ENCODE assay signal across 8 mouse cellular contexts in the genomic region with DNA sequence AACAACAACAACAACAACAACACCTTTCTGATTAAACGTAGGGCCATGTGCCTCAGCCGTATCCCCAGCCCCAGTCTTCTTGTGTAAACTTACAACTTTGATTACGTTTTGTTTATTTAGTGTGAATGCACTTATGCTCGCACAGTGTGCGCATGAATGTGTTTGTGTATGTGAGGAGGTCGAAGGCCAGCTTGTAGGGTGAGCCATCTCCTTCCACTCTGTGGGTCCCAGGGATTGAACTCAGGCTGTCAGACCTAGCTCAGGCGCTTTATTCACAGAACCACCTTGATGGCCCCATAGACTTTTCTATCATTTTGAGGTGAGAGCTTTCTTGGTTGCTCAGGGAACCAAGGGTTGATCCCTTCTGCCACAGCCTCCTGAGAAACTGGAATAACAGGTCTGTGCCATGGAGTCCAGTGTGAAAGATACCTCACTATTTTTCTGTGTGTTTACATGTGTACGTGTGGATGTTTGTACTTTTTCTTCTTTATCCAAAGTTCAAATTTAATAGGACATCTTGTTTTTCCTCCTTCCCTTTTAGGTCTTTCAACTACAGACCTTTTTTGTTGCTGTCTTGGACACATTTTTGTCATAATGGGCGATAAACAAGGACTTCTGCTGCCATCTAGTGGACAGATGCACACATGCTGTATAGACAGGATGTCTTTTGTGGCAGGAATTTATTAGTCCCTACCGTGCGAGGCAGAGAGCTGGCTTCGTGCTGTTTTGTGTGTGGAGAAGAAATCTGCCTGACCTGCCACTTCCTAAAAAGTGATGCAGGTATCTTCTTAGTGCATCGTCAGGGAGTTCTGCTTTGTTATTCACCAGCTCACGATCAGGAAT. TPM values are rescaled to one million over a fixed set of nuclear protein-coding genes. Genes with fewer than 3 reads are reported as not detected.
DNase-seq lines count a peak whose midpoint lies in the region; ATAC-seq and TF ChIP-seq lines count a peak whose summit lies in the region.

No protein-coding gene starts in this region.

- H3K4me3 ChIP-seq in cortical plate, adult 2 months (ENCODE audit: insufficient read depth, low read length): no peak overlapping the region
- no peak overlapping the region for H3K4me3 ChIP-seq in limb, embryonic 11.5 days (ENCODE audit: low read depth, low read length)
- H3K4me3 ChIP-seq in midbrain, postnatal 0 days (ENCODE audit: low read depth, low read length): no peak overlapping the region

- no peaks in the 10 kb centered on the region for H3K4me1 ChIP-seq in cortical plate, adult 2 months (ENCODE audit: control insufficient read depth, insufficient read depth, low read length)
- H3K4me1 ChIP-seq in limb, embryonic 11.5 days (ENCODE audit: control insufficient read depth, insufficient read depth, low read length): no peaks in the 10 kb centered on the region
- H3K4me1 ChIP-seq in midbrain, postnatal 0 days (ENCODE audit: insufficient read depth, low read length): no peaks in the 10 kb centered on the region

- H3K9me3 ChIP-seq in limb, embryonic 11.5 days (ENCODE audit: control insufficient read depth, low read length): no peaks in the 10 kb centered on the region
- H3K9me3 ChIP-seq in midbrain, postnatal 0 days (ENCODE audit: low read length): no peaks in the 10 kb centered on the region

- H3K27me3 ChIP-seq in limb, embryonic 11.5 days (ENCODE audit: control insufficient read depth, insufficient read depth, low read length): no peaks in the 10 kb centered on the region
- H3K27me3 ChIP-seq in midbrain, postnatal 0 days (ENCODE audit: insufficient read depth, low read length): no peaks in the 10 kb centered on the region
- H3K27me3 ChIP-seq in splenic B cell, adult 2 months (ENCODE audit: control insufficient read depth, insufficient read depth, low read length, poor library complexity, severe bottlenecking): no peaks in the 10 kb centered on the region

- no peaks in the 10 kb centered on the region for H3K36me3 ChIP-seq in limb, embryonic 11.5 days (ENCODE audit: control insufficient read depth, insufficient read depth, low read length)
- no peaks in the 10 kb centered on the region for H3K36me3 ChIP-seq in midbrain, postnatal 0 days (ENCODE audit: insufficient read depth, low read length)
- H3K36me3 ChIP-seq in splenic B cell, adult 2 months (ENCODE audit: control insufficient read depth, insufficient read depth, low read length, poor library complexity, severe bottlenecking): no peaks in the 10 kb centered on the region

- no peak for TF ChIP-seq POLR2A in cortical plate, adult 2 months (IDR thresholded peaks at IDR 0.05; ENCODE audit: extremely low read depth, insufficient read depth, low read length)

- no peak overlapping the region for H3K9ac ChIP-seq in limb, embryonic 11.5 days (ENCODE audit: low read length)
- no peak overlapping the region for H3K9ac ChIP-seq in midbrain, postnatal 0 days (replicated peaks; ENCODE audit: low read length, poor library complexity, severe bottlenecking)

- no peak overlapping the region for H3K27ac ChIP-seq in cortical plate, adult 2 months (ENCODE audit: insufficient read depth, low read length)
- H3K27ac ChIP-seq in limb, embryonic 11.5 days (replicated peaks; ENCODE audit: low read depth, low read length): no peak overlapping the region
- H3K27ac ChIP-seq in midbrain, postnatal 0 days (ENCODE audit: low read depth, low read length): no peak overlapping the region

- ATAC-seq in limb, embryonic 11.5 days (ENCODE audit: insufficient number of reproducible peaks, low FRiP score, low TSS enrichment, low read depth): peak; percentile 60; the same call in 1 of the 2 replicates
- ATAC-seq in midbrain, postnatal 0 days (ENCODE audit: low FRiP score): peak; percentile 86

- peak; percentile 58 for DNase-seq in urinary bladder, postnatal 25 days (ENCODE audit: low spot score)
- no peak for DNase-seq in urinary bladder, postnatal 10 days (ENCODE audit: low spot score)
- DNase-seq in gastrocnemius, postnatal 14 days: peak; percentile 66
- DNase-seq in kidney, adult 11 months: peak; percentile 64
- peak; percentile 88 for DNase-seq in limb, embryonic 11.5 days (ENCODE audit: low spot score)
- peak; percentile 96 for DNase-seq in midbrain, postnatal 0 days (ENCODE audit: low spot score)
- DNase-seq in splenic B cell, adult 2 months (ENCODE audit: low read depth, low spot score): peak; percentile 93

- H3K4me2 ChIP-seq in limb, embryonic 11.5 days (ENCODE audit: low read depth, severe bottlenecking): no peak overlapping the region
- peak overlapping the region; percentile 21; the same call in 1 of the 2 replicates for H3K4me2 ChIP-seq in midbrain, postnatal 0 days (ENCODE audit: low read depth, low read length, poor library complexity, severe bottlenecking)

- intact Hi-C loops in gastrocnemius, postnatal 14 days (cut with DNase I; ENCODE audit: low total_unique reads): loop anchor here (5.0 kb wide), 1 partner anchor 96 kb away; a partner anchor contains a TSS

- WGBS in limb, embryonic 11.5 days: 40% methylated on average over 14 of the region's 14 CpGs
- WGBS in midbrain, postnatal 0 days: 39% methylated on average over 14 of the region's 14 CpGs

- peak; percentile 84 for TF ChIP-seq CTCF in cortical plate, adult 2 months (IDR thresholded peaks at IDR 0.05; ENCODE audit: extremely low read depth, insufficient read depth, low read length)
- TF ChIP-seq CTCF in midbrain, postnatal 0 days (IDR thresholded peaks at IDR 0.05): peak; percentile 99

RNA-seq across cellular contexts. Expression of a gene that starts 18.4 kb away (rescaled TPM):
- polyA plus RNA-seq in cortical plate, adult 2 months (2012; rRNA removed): 147 and 150 TPM in 2 replicates
- 10 to 100 TPM; 82.6 to 85.7 TPM for total RNA-seq in gastrocnemius, postnatal 14 days (2021)
- polyA plus RNA-seq in limb, embryonic 11.5 days (2014; fragmentation: Nextera tagmentation; extraction: Ambion mirVana): 67.2 and 70.2 TPM in 2 replicates
- total RNA-seq in midbrain, postnatal 0 days (2014; rRNA removed): 143 and 146 TPM in 2 replicates
- polyA plus RNA-seq in midbrain, postnatal 0 days (2015; fragmentation: Nextera tagmentation; extraction: Ambion mirVana): 131 and 162 TPM in 2 replicates

RNA-seq across cellular contexts. Expression of a gene that starts 26.0 kb away (rescaled TPM):
- 0.13 and 0.25 TPM in 2 replicates for polyA plus RNA-seq in cortical plate, adult 2 months (2012; rRNA removed)
- total RNA-seq in gastrocnemius, postnatal 14 days (2021): 1 to 10 TPM; 7.6 to 9.9 TPM
- not detected in 2 replicates for polyA plus RNA-seq in limb, embryonic 11.5 days (2014; fragmentation: Nextera tagmentation; extraction: Ambion mirVana)
- total RNA-seq in midbrain, postnatal 0 days (2014; rRNA removed): 2.7 TPM in 1 of 2 replicates, not detected in the other
- 0.42 and 1.7 TPM in 2 replicates for polyA plus RNA-seq in midbrain, postnatal 0 days (2015; fragmentation: Nextera tagmentation; extraction: Ambion mirVana)

RNA-seq across cellular contexts. Expression of a gene that starts 32.3 kb away (rescaled TPM):
- polyA plus RNA-seq in cortical plate, adult 2 months (2012; rRNA removed): not detected in 2 replicates
- total RNA-seq in gastrocnemius, postnatal 14 days (2021): under 1 TPM in 1 of 2 experiments, not detected in 1; 0.57 TPM
- not detected in 2 replicates for polyA plus RNA-seq in limb, embryonic 11.5 days (2014; fragmentation: Nextera tagmentation; extraction: Ambion mirVana)
- total RNA-seq in midbrain, postnatal 0 days (2014; rRNA removed): not detected in 2 replicates
- not detected in 2 replicates for polyA plus RNA-seq in midbrain, postnatal 0 days (2015; fragmentation: Nextera tagmentation; extraction: Ambion mirVana)

RNA-seq across cellular contexts. Expression of a gene that starts 33.7 kb away (rescaled TPM):
- polyA plus RNA-seq in cortical plate, adult 2 months (2012; rRNA removed): 11.4 TPM in 2 replicates
- total RNA-seq in gastrocnemius, postnatal 14 days (2021): 1 to 10 TPM; 7.1 to 8.2 TPM
- 17.4 and 18.4 TPM in 2 replicates for polyA plus RNA-seq in limb, embryonic 11.5 days (2014; fragmentation: Nextera tagmentation; extraction: Ambion mirVana)
- 14.2 and 19.9 TPM in 2 replicates for total RNA-seq in midbrain, postnatal 0 days (2014; rRNA removed)
- polyA plus RNA-seq in midbrain, postnatal 0 days (2015; fragmentation: Nextera tagmentation; extraction: Ambion mirVana): 6.3 and 6.5 TPM in 2 replicates

RNA-seq across cellular contexts. Expression of a gene that starts 34.3 kb away (rescaled TPM):
- polyA plus RNA-seq in cortical plate, adult 2 months (2012; rRNA removed): 0.42 and 0.68 TPM in 2 replicates
- under 1 TPM; 0.11 to 0.12 TPM for total RNA-seq in gastrocnemius, postnatal 14 days (2021)
- polyA plus RNA-seq in limb, embryonic 11.5 days (2014; fragmentation: Nextera tagmentation; extraction: Ambion mirVana): 0.11 and 0.27 TPM in 2 replicates
- 0.66 and 1.8 TPM in 2 replicates for total RNA-seq in midbrain, postnatal 0 days (2014; rRNA removed)
- 0.43 and 0.54 TPM in 2 replicates for polyA plus RNA-seq in midbrain, postnatal 0 days (2015; fragmentation: Nextera tagmentation; extraction: Ambion mirVana)
